Mouse (Mus musculus): ENCODE data around the gene Zmynd8.

Gene Zmynd8

DNA sequence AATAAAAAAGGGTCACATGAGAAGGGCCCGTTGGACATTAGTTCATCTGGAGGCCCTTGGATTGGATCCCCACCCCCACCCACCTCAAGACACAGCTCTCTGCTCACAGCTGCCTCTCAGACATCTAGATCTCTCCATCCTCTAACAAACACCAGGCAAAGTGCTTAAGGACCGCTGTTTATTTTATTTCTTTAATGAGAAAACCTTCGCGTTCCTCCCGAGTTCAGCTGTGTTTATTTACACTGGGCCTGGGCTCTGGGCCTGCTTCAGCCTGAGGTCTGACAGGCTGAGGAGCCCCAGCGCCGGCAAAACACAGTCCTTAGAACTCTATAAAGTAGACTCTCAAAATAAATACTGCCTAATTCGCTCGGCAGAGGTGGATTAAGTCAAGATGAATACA lies 157.8 kb downstream of the Zmynd8 start:
- no peak for DNase-seq

DNA sequence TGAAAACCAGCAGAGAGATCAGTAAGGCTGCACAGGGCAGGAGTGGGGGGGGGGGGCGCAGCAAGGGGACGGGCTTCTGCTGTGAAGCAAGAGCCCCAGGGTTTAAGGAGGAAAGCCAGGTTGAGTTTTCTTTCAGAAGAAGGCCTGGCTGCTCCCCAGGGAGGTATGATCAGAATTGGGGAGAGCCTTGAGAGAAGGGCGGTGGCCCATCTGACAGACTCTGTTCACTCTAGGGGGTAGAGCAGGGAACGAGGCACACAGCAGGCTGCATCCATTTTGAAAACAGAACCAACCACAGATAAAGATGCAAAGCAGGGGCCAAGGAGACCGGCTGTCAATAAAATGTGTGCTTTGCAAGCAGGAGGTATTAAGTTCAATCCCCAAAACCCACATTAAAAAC lies 158.4 kb downstream of the Zmynd8 start:
- DNase-seq = no peak

DNA sequence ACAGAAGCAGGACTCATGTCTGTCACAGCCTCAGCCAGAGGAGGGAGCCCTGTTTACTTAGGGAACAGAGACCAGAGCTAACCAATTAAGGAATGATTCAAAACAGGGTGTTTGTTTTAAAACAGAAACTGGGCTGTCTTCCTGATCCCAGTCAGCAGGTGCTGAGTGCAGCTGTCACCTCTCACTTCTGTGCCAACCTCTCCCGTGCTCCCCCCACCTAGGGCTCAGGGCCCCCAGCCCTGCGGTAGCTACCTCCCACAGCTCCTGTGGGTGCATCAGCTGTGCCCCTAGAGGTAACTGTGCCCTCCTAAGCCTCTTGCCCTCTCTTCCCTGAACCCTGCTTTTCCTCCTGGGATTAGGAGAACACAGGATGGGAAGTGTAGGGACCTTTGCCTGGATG lies 162.5 kb downstream of the Zmynd8 start:
- DNase-seq = no peak

Data from lung, postnatal 14 days (tissue).